Mouse (Mus musculus) MEL (cell line): Measurements from ENCODE around the gene Opa3. TPM values are rescaled to one million over a fixed set of nuclear protein-coding genes. Genes with fewer than 3 reads are reported as not detected.
A peak's percentile ranks its signal among the peaks of the same experiment; 100 is the strongest.

ENCODE experiments used
- DNase-seq: peaks from one replicate; pipeline ENCODE4 v3.0.0; 2011; ENCODE audit warnings: low read depth, low spot score
- H3K27ac ChIP-seq: 2 replicates; pipeline ENCODE4 v1.5.1; 2012; ENCODE audit warnings: low read depth, mild to moderate bottlenecking, control low read depth, low read length, moderate library complexity; ENCODE audit not compliant: control insufficient read depth
- H3K27me3 ChIP-seq, 2 experiments: fragments of 150-350 bp in 1 of 2; sonication (generic) in 1 of 2; 2 replicates each; pipeline ENCODE4 v1.6.1; 2012; ENCODE audit warnings: low read length in 2 of 2, mild to moderate bottlenecking in 2 of 2, improper control_type of control experiment in 1 of 2, moderate library complexity in 1 of 2; ENCODE audit not compliant: insufficient read depth in 2 of 2, control insufficient read depth in 1 of 2
- H3K36me3 ChIP-seq, 2 experiments: 2 replicates each; pipeline ENCODE4 v1.6.1; 2012 to 2014; ENCODE audit warnings: low read length in 2 of 2, improper control_type of control experiment in 1 of 2, inconsistent platforms in 1 of 2, mild to moderate bottlenecking in 1 of 2; ENCODE audit not compliant: insufficient read depth in 2 of 2, control insufficient read depth in 1 of 2
- H3K4me1 ChIP-seq, 2 experiments: fragments of 150-350 bp in 1 of 2; sonication (generic) in 1 of 2; 2 replicates each; pipeline ENCODE4 v1.6.1; 2012; ENCODE audit warnings: low read length in 2 of 2, improper control_type of control experiment in 1 of 2, mild to moderate bottlenecking in 1 of 2; ENCODE audit not compliant: insufficient read depth in 2 of 2, control insufficient read depth in 1 of 2
- H3K4me3 ChIP-seq, 2 experiments: fragments of 150-350 bp in 1 of 2; sonication (generic) in 1 of 2; 2 replicates each; pipeline ENCODE4 v1.5.1; 2012; ENCODE audit warnings: low read depth in 2 of 2, low read length in 2 of 2, mild to moderate bottlenecking in 2 of 2, moderate library complexity in 2 of 2, control low read depth in 1 of 2, improper control_type of control experiment in 1 of 2; ENCODE audit not compliant: control insufficient read depth in 1 of 2, insufficient read depth in 1 of 2
- H3K79me2 ChIP-seq: 2 replicates; pipeline ENCODE4 v1.6.1; 2012; ENCODE audit warnings: mild to moderate bottlenecking, low read length, moderate library complexity; ENCODE audit not compliant: control insufficient read depth, poor library complexity, insufficient read depth
- H3K9ac ChIP-seq: 2 replicates; pipeline ENCODE4 v1.6.1; 2012; ENCODE audit warnings: low read depth, mild to moderate bottlenecking, control low read depth, low read length, moderate library complexity; ENCODE audit not compliant: control insufficient read depth, poor library complexity, severe bottlenecking
- H3K9me3 ChIP-seq: fragments of 150-350 bp; sonication (generic); replicated peaks from 2 replicates; pipeline ENCODE4 v1.6.1; 2012; ENCODE audit warnings: mild to moderate bottlenecking, low read length, improper control_type of control experiment, moderate library complexity; ENCODE audit not compliant: insufficient read depth
- CHD2 ChIP-seq: IDR thresholded peaks from 2 replicates; pipeline ENCODE4 v1.6.1; 2011; ENCODE audit warnings: low read length, improper control_type of control experiment
- CTCF ChIP-seq, 3 experiments: IDR thresholded peaks in 2 of 3; conservative IDR thresholded peaks in 1 of 3; 2 replicates each; pipeline ENCODE4 v1.5.1; 2011 to 2012; ENCODE audit warnings: low read length in 3 of 3, low read depth in 2 of 3, mild to moderate bottlenecking in 2 of 3, improper control_type of control experiment in 1 of 3, inconsistent platforms in 1 of 3, mixed read lengths in 1 of 3, moderate library complexity in 1 of 3; ENCODE audit not compliant: control insufficient read depth in 1 of 3, insufficient read depth in 1 of 3, poor library complexity in 1 of 3, severe bottlenecking in 1 of 3
- E2F4 ChIP-seq: IDR thresholded peaks from 2 replicates; pipeline ENCODE4 v1.6.1; 2011; ENCODE audit warnings: low read depth, low read length, improper control_type of control experiment, borderline replicate concordance
- ELF1 ChIP-seq: IDR thresholded peaks from 2 replicates; pipeline ENCODE4 v1.6.1; 2014; ENCODE audit warnings: low read depth, mild to moderate bottlenecking, inconsistent platforms, low read length, improper control_type of control experiment, moderate library complexity
- EP300 ChIP-seq, 2 experiments: IDR thresholded peaks; 2 replicates each; pipeline ENCODE4 v1.6.1; 2011; ENCODE audit warnings: improper control_type of control experiment in 2 of 2, low read length in 2 of 2, low read depth in 1 of 2, mild to moderate bottlenecking in 1 of 2
- ETS1 ChIP-seq: IDR thresholded peaks from 2 replicates; pipeline ENCODE4 v1.6.1; 2012; ENCODE audit warnings: low read depth, mild to moderate bottlenecking, inconsistent platforms, low read length, improper control_type of control experiment, moderate library complexity
- GATA1 ChIP-seq: IDR thresholded peaks from 2 replicates; pipeline ENCODE4 v1.6.1; 2011; ENCODE audit warnings: low read depth, low read length, improper control_type of control experiment
- HCFC1 ChIP-seq: IDR thresholded peaks from 2 replicates; pipeline ENCODE4 v1.6.1; 2012; ENCODE audit warnings: low read depth, mild to moderate bottlenecking, inconsistent platforms, low read length, improper control_type of control experiment, moderate library complexity
- JUND ChIP-seq: IDR thresholded peaks from 2 replicates; pipeline ENCODE4 v1.6.1; 2011; ENCODE audit warnings: low read depth, mild to moderate bottlenecking, improper control_type of control experiment, low read length
- KAT2A ChIP-seq: conservative IDR thresholded peaks from 2 replicates; pipeline ENCODE4 v1.6.1; 2012; ENCODE audit warnings: low read depth, low read length, improper control_type of control experiment, inconsistent platforms
- MAX ChIP-seq: IDR thresholded peaks from 2 replicates; pipeline ENCODE4 v1.6.1; 2011; ENCODE audit warnings: low read length, improper control_type of control experiment
- MAZ ChIP-seq: IDR thresholded peaks from 2 replicates; pipeline ENCODE4 v1.6.1; 2012; ENCODE audit warnings: low read depth, mild to moderate bottlenecking, inconsistent platforms, low read length, improper control_type of control experiment
- MXI1 ChIP-seq: IDR thresholded peaks from 2 replicates; pipeline ENCODE4 v1.6.1; 2011; ENCODE audit warnings: mild to moderate bottlenecking, low read depth, low read length, improper control_type of control experiment
- MYC ChIP-seq: IDR thresholded peaks from 2 replicates; pipeline ENCODE4 v1.6.1; 2011; ENCODE audit warnings: low read depth, mild to moderate bottlenecking, low read length, improper control_type of control experiment, moderate library complexity
- POLR2AphosphoS5 ChIP-seq: IDR thresholded peaks from 2 replicates; pipeline ENCODE4 v1.6.1; 2012; ENCODE audit warnings: low read depth, borderline replicate concordance, mild to moderate bottlenecking, inconsistent platforms, low read length, moderate library complexity, mixed read lengths
- RCOR1 ChIP-seq: IDR thresholded peaks from 2 replicates; pipeline ENCODE4 v1.6.1; 2012; ENCODE audit warnings: low read depth, mild to moderate bottlenecking, inconsistent platforms, low read length, improper control_type of control experiment
- SIN3A ChIP-seq: IDR thresholded peaks from 2 replicates; pipeline ENCODE4 v1.6.1; 2012; ENCODE audit warnings: low read length, improper control_type of control experiment, inconsistent platforms
- SMC3 ChIP-seq: IDR thresholded peaks from 2 replicates; pipeline ENCODE4 v1.6.1; 2011; ENCODE audit warnings: low read depth, low read length, improper control_type of control experiment
- UBTF ChIP-seq: IDR thresholded peaks from 2 replicates; pipeline ENCODE4 v1.6.1; 2012; ENCODE audit warnings: low read depth, mild to moderate bottlenecking, inconsistent platforms, low read length, improper control_type of control experiment, moderate library complexity, borderline replicate concordance; ENCODE audit not compliant: insufficient read depth
- USF1 ChIP-seq: IDR thresholded peaks from 2 replicates; pipeline ENCODE4 v1.6.1; 2014; ENCODE audit warnings: low read depth, mild to moderate bottlenecking, inconsistent platforms, low read length, improper control_type of control experiment, moderate library complexity
- ZC3H11A ChIP-seq: IDR thresholded peaks from 2 replicates; pipeline ENCODE4 v1.6.1; 2012; ENCODE audit warnings: low read depth, mild to moderate bottlenecking, inconsistent platforms, low read length, improper control_type of control experiment
- ZKSCAN1 ChIP-seq: IDR thresholded peaks from 2 replicates; pipeline ENCODE4 v1.6.1; 2012; ENCODE audit warnings: low read depth, mild to moderate bottlenecking, inconsistent platforms, low read length, improper control_type of control experiment, moderate library complexity
- ZMIZ1 ChIP-seq: IDR thresholded peaks from 2 replicates; pipeline ENCODE4 v1.6.1; 2012; ENCODE audit warnings: low read depth, mild to moderate bottlenecking, inconsistent platforms, low read length, improper control_type of control experiment, moderate library complexity
- polyA plus RNA-seq, 2 experiments: library from polyadenylated mRNA; stranded (reverse) in 1 of 2; unstranded in 1 of 2; fragments of >175 nt in 1 of 2; fragments of >200 nt in 1 of 2; gene quantifications; 2 replicates each; pipeline versions ENCODE4 v1.2.1 to v1.2.4; 2012; ENCODE audit warnings: low replicate concordance in 2 of 2, low read depth in 1 of 2; ENCODE audit not compliant: insufficient read length in 2 of 2, insufficient read depth in 1 of 2, missing spikeins in 1 of 2
- total RNA-seq: library from RNA; depleted of rRNA; stranded (reverse); fragments of 300-350 nt; gene quantifications from 2 replicates; pipeline ENCODE4 v1.2.3, GENCODE M21; 2012

Gene Opa3
- total and polyA plus RNA-seq, 3 experiments: 18.5 to 85.4 (median 37.2) TPM

- Histone ChIP-seq H3K36me3 (peaks cover 0 to 5% of the 10 kb centered on the region in 2 experiments; a peak in 1 of 4 replicates), H3K4me1 (peaks cover 0 to 14% of the 10 kb centered on the region in 2 experiments; a peak in 2 of 4 replicates), H3K27ac (no peak overlapping the region), H3K4me3 (peak overlapping the region; percentile 55 to 64), H3K9ac (peak overlapping the region; percentile 41; the same call in 1 of the 2 replicates), H3K27me3 (no peaks in the 10 kb centered on the region), H3K79me2 (no peaks in the 10 kb centered on the region), H3K9me3 (no peaks in the 10 kb centered on the region)
- DNase-seq: peak; percentile 90
- peak; percentile 93 for TF ChIP-seq ELF1
- TF ChIP-seq ETS1: no peak
- TF ChIP-seq KAT2A: peak; percentile 93
- peak; percentile 74 to 80 (median 78) for TF ChIP-seq CTCF (IDR thresholded peaks at IDR 0.05 in 2 of 3, conservative IDR thresholded peaks at IDR 0.05 in 1 of 3; ENCODE audit: control insufficient read depth in 1 of 3, insufficient read depth in 1 of 3, low read depth in 2 of 3, low read length in 3 of 3, poor library complexity in 1 of 3, severe bottlenecking in 1 of 3)
- TF ChIP-seq HCFC1: peak; percentile 99
- no peak for TF ChIP-seq UBTF
Measured at GRCm38 (mm10) chr7:19295503-19296185, 67.5 kb downstream of the Opa3 start.

DNA sequence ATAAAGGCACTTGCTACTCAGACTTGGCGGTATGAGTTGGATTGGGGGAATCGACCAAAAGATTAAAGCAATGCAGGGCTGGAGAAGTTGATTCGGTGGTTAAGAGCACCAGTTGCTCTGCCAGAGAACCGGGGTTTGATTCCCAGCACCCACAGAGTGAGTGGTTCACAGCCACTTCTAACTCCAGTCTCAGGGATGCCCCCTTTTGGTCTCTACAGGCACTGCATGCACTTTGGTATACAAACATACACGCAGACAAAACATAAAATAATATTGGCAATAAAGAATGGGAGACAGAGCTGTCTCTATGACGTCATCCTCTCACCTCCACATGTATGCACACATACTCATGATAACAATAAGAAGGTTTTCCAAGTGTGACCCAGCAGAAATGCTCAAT is 68.9 kb downstream of the Opa3 start:
- H3K9me3 ChIP-seq: no peaks in the 10 kb centered on the region
- H3K27ac ChIP-seq: no peak overlapping the region
- peaks cover 0 to 8% of the 10 kb centered on the region in 2 experiments; a peak in 2 of 4 replicates for H3K4me1 ChIP-seq
- no peak overlapping the region for H3K4me3 ChIP-seq
- H3K9ac ChIP-seq: no peak overlapping the region
- H3K36me3 ChIP-seq: no peaks in the 10 kb centered on the region
- TF ChIP-seq CTCF (IDR thresholded peaks at IDR 0.05 in 2 of 3, conservative IDR thresholded peaks at IDR 0.05 in 1 of 3; ENCODE audit: control insufficient read depth in 1 of 3, insufficient read depth in 1 of 3, low read depth in 2 of 3, low read length in 3 of 3, poor library complexity in 1 of 3, severe bottlenecking in 1 of 3) (peak in 2 of 3 experiments; percentile 35 to 39; a peak in 4 of 6 replicates), ETS1 (no peak)
- DNase-seq: peak; percentile 47
- no peaks in the 10 kb centered on the region for H3K27me3 ChIP-seq
- no peaks in the 10 kb centered on the region for H3K79me2 ChIP-seq

DNA sequence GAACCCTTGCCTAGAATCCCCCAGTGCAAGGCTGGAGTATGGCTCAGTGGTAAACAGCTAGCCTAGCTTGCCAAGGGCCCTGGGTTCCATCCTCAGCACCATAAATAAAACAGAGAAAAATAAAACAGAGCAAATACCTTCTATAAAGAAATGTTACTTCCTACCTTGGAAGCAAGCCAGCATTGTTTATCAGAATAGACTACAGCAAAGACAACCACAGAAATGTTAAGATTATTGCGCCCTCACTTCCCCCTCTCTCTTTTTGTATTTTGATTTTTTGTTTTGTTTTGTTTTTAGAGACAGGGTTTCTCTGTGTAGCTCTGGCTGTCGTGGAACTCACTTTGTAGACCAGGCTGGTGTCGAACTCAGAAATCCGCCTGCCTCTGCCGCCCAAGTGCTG is 69.7 kb downstream of the Opa3 start:
- peak; percentile 66 for DNase-seq
- H3K9ac ChIP-seq: no peak overlapping the region
- H3K79me2 ChIP-seq: no peaks in the 10 kb centered on the region
- H3K4me1 ChIP-seq: peaks cover 0 to 8% of the 10 kb centered on the region in 2 experiments; a peak in 2 of 4 replicates
- no peak overlapping the region for H3K4me3 ChIP-seq
- H3K9me3 ChIP-seq: no peaks in the 10 kb centered on the region
- H3K27ac ChIP-seq: no peak overlapping the region
- H3K36me3 ChIP-seq: no peaks in the 10 kb centered on the region
- no peaks in the 10 kb centered on the region for H3K27me3 ChIP-seq
- TF ChIP-seq POLR2AphosphoS5 (no peak), MAX (no peak), SIN3A (0 out of 2 replicates have a peak, but pooled peaks have one; percentile 35), ZC3H11A (no peak), CTCF (IDR thresholded peaks at IDR 0.05 in 2 of 3, conservative IDR thresholded peaks at IDR 0.05 in 1 of 3; ENCODE audit: control insufficient read depth in 1 of 3, insufficient read depth in 1 of 3, low read depth in 2 of 3, low read length in 3 of 3, poor library complexity in 1 of 3, severe bottlenecking in 1 of 3) (no peak), UBTF (no peak), GATA1 (0 out of 2 replicates have a peak, but pooled peaks have one; percentile 30), JUND (no peak), ETS1 (no peak), CHD2 (no peak), MAZ (no peak), MXI1 (no peak), ELF1 (no peak), MYC (no peak), E2F4 (no peak), SMC3 (no peak), USF1 (no peak), RCOR1 (peak; percentile 93), EP300 (IDR thresholded peaks at IDR 0.05; ENCODE audit: low read depth in 1 of 2, low read length in 2 of 2) (peak in 1 of 2 experiments; percentile 23; a peak in 1 of 4 replicates), ZKSCAN1 (no peak), ZMIZ1 (no peak)
